Mouse (Mus musculus) cerebellum, adult 9-11 months (tissue): ENCODE data around the gene Pcbp3.

Experiments
- DNase-seq: peaks from one replicate; pipeline ENCODE4 v3.0.0; 2022

Pcbp3 gene

DNA sequence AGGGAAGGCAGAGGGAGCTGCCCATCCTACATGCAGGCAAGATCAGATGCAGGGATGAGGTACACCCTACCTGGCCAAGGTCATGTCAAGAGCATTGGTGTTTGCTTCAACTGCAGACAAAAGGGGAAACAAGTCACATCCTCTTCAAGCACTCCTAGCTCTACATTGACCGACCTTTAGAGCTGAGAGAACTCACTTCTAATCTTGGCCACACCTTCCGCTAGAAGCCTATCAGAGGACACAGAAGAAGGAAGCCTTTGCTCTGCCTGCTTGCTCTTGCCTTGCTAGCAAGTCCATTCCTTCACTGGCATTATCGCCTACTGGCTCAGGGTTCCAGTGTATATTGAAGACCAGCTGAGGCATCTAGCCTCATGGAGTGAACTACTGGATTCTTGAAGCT is 119.6 kb downstream of the Pcbp3 start:
- no peak for DNase-seq

DNA sequence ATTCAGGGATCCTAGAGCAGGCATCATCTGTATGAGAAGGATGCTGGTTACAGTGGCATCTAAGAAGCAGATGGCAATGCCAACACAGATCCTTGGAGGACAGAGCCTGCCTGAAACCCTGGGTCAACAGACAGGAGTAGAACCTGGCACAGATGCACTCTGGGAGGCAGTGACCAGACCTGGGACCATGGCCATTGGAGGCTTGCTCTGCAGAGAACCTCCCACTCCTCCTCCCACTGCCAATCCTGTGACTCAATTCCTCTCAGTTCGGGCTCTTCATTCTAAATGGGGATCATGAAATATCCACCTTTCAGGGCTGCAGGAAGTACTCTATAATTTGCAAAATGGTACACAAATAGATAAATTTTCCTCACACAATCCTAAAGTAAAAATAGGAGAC is 120.5 kb downstream of the Pcbp3 start:
- no peak for DNase-seq

DNA sequence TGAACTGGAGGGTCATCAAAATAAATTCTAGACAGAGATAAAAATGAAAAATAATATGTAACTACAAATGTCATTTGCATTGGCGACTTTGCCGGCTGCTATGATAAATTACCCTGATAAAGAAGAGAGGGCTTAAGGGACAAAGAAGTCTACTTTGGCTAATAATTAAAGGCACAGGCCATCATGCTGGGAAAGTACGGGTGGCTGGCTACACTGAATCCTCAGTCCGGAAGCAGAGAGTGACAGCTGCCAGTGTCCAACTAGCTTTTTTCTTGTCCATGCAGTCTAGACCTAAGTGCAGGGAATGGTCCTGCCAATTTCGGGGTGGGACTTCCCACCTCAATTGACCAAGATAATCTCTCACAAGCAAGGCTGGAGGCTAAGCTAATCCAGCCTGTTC is 121.1 kb downstream of the Pcbp3 start:
- DNase-seq = no peak

DNA sequence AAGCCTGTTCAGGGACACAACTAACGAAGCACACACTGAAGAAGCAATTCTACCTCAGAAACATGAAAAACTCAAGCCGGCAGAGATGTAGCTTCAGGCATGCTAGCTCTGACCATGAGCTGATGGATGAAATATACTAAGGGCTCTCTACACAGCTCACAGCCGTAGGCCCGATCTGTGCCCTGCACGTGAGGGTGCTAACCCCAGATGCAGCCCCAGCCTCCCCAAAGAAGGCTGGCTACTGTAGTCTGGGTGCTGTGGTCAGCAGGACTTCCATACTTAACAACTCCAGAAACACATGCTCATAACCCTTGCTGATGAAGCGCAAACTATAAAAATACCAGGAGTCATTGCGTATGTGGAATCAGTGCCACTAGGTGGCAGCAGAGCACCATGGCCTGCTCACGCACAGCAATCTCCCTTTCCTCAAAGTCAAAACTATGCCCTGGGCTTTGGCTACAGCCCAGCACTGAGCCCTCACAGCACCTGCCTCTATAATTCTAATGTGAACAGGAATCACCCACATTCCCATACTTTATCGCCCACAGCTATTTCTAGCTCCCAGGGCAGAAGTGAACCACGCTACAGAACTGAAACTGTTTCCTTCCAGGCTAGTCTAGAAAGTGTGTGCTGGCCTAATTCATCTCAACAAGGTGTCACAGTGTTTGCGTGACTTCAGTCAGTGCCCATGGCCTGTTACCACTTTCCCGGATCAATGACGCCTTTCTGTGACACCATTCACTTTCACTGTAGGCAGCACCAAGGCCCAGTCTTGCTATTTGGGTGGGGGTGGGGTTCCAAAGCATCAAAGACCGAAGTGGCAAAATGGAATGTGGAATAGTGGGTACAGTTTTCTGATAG is 126.0 kb downstream of the Pcbp3 start:
- peak; percentile 87 for DNase-seq

DNA sequence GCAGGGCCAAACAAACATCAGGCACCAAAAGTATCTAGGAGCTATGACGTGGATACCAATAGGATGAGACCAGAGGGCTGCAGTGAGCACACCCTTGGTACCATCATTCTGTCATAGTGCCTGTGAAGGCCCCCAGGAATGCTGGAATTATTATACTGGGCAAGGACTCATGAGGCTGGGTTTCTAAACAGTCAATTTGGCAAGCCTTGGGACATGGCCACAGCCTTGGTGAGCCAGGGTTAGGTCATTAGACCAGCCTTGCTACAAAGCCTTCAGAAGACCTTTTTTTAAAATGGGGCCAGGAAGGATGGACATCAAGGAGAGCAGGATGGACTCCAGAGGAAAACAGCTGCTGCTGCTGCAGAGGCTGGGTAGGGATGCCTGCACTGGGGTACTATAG is 128.8 kb downstream of the Pcbp3 start:
- DNase-seq = no peak

DNA sequence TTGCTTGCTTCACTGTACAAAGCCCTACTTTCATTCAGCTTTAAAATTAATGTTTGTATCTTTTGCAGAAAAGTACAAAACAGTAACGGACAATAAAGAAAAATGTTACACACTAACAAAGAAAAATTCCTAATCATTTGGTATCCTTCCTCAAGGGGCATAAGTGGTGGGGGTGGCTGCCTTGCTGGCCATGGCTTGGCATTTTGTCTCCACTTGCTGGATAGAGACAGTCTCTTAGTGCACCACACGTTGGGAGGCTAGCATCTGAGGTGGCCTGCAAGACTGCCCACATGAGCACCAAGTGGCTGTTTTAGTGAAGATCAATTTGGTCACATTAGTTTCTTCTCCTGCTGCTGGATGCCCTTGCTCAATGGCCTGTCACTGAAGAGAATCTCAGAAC is 129.8 kb downstream of the Pcbp3 start:
- no peak for DNase-seq

DNA sequence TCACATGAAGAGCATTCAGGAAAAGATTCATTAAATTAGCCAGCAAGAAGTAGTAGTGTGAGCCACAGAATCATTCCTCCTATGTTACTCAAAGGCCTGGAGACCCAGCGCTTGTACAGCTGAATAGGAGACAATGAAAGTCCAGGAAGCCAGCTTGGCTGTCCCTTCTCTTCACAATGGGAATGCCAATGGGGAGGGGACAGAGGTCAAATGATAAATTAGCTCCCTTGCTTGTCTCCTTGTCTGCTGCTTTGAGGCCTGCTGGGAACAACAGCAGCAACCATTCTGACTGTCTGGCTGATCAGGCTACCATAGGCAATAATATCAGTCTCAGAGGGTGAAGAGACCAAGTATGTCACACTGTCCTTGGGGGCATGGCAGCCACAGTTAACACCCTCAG is 130.5 kb downstream of the Pcbp3 start:
- no peak for DNase-seq

DNA sequence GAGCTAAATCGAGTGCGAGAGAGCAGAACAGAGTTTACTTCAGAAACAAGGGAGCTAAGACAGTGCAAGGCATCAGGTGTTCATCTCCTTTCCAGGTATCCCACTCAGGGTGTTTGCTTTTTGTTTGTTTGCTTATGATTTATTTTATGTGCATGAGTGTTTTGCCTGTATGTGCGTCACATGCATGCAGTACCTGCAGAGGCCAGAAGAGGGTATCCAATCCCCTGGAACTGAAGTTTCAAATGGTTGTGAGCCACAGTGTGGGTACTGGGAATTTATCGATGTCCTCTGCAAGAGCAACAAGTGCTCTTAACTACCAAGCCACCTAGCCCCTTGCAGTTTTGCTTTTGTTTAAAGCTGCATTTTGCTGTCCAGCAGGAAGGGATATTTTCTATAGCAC is 132.8 kb downstream of the Pcbp3 start:
- no peak for DNase-seq

DNA sequence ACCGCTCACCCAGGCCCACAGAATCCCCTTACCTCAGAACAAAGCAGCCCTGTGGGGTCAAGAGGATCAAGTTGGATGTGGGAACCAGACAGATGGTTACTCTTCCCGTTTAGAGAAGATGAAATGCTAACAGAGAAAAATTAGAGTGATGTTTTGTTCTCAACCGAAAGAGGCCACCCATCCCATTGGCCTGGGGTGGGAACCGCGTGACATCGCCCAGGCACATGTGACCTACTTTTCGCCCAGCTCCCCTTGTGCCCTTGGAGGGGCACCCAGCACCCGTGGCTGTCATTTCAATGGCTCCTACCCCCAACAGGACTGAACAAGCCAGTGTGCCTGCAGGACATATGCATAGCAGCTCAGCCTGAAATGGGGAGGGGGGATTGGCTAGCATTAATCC is 139.0 kb downstream of the Pcbp3 start:
- DNase-seq = no peak

DNA sequence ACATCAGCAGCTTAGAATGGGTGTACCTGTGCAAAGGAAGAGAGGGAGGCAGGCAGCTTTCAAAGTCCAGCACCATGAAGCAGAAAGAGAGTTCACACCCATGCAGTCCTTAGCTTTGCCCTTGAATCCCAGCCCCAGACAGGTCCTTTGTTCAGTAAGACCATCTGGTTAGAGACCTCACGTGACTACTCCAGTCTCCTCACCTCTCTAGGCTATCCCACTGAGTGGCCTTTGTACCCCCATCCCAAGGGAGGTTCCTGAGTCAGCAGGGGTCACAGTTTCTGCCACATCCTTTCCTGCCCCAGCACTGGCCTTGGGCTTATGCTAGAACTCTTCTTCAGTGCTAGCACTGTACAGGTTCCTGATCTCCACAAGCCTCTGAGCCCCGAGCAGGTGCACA is 142.4 kb downstream of the Pcbp3 start:
- no peak for DNase-seq

DNA sequence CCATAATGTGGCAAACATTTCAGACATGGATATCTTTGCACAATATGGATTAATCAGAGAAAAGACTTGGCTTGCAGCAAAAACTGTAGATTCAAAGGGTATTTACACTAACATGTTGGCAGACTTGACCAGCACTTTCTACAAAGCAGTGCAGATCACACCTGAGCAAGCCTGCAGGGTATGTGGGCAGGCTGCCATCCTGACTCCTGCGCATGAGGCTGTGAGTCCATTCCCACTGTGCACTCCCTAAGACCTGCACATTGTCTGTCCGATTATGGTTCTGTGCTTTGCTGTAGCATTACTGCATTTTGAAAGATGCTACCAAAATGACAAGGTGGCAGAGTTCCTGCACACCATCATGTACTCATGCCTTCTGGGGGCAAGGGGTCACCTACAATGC is 143.3 kb downstream of the Pcbp3 start:
- DNase-seq = peak; percentile 75

DNA sequence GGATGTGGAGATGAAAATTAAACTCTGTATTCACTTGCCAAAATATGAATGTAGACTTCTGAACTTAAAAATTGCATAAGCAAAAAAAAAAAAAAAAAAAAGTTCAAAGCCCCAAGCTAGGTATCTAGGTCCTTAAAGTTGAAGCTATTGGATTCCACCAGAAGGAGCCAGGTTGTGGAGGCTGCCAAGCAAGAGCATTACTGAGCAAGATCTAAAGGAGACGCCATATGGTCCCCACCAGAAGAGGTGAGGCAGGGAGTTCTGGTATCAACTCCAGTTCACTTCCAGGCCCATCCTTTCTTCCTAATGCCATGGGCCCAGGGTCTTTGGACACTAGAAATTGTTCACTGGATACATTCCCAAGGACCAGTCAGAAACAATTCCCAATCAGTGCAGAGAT is 144.8 kb downstream of the Pcbp3 start:
- no peak for DNase-seq

DNA sequence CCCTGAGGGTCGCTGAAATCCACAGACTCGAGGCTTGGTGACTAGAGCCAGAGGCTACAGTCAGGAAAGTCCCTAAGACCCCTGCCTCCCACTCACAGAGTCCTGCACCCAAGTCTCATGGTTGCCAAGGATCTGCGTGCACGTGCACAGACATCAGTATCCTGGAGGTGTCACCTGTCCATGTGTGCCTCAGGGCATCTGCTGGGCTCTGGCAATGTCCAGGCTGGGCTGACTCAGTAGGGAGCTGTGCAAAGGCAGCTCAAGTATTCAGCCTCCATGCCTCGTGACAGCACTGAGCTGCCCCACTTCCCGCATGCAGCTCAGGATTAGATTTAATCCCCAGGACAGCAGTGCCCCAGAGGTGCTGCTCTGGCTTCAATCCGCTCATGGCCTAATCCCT is 145.3 kb downstream of the Pcbp3 start:
- peak; percentile 72 for DNase-seq

DNA sequence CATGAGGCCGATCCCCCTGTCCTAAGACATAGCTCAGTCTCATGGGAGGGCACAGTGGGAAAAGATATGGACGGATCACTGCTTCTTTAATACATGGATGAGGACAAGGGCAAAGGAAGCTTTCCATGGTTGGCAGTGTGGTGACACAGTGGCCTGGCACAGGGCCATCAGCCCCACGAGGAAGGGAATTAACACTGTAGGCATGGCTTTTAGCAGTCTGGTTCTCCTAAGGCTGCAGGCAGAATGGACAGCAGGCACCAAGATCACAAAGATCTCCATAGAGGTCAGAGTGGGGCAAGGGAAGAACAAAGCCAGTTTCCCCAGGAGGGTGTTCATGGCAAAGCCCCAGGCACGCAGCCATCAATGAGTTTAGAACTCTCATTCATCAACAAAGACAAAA is 146.2 kb downstream of the Pcbp3 start:
- DNase-seq = peak; percentile 79

DNA sequence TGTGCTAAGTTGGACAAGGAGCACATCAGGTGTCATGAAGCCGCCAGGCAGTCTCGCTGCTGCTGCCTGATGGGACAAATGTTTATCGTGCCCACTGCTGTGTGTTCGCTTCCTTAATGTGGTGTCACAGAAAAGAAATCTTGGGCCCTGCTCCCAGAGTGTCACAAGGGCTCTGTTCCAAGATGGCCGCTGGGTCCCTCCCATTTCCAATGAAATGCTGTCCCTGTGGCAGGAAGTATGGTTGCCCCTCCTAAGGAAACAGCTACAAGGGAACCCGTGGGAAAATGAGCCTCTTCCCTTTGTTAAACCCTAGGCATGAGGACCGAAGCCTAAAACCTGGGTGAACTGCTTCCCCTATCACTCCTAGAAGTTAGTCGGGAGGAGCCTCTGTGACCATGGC is 146.9 kb downstream of the Pcbp3 start:
- no peak for DNase-seq

DNA sequence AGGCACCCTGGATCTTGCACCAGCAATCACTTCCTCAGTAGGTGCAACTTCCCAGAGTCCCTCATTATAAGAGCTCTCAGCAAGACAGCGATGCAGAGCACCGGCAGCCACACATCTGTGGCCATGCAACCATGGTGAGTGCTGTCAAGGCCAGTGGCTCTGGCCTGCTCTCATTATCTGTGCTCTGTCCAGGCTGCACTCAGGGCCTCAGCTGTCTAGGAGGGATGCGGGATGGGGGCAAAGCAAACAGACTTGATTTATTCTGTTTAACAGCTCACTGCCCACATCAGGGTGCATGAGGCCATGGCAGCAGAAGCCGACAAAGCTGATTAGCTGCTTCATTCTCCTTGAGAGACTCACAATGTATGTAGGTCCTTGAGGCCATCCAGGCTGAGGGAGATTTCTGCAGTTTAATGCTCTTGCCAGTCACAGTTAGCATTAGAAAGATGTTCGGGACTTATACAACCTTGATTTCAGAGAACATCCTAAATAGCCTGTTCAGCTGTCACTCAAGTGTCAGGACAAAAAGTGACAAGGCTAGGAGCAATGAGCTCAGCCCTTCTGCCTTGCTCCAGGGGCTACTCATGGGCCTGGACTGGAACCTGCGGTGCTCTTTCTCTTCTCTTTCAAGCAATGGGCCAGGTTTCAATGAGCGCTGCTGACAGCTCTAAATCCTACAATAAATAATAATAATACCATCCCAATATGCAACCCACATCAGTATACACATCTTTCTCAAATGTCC is 151.6 kb downstream of the Pcbp3 start:
- no peak for DNase-seq

DNA sequence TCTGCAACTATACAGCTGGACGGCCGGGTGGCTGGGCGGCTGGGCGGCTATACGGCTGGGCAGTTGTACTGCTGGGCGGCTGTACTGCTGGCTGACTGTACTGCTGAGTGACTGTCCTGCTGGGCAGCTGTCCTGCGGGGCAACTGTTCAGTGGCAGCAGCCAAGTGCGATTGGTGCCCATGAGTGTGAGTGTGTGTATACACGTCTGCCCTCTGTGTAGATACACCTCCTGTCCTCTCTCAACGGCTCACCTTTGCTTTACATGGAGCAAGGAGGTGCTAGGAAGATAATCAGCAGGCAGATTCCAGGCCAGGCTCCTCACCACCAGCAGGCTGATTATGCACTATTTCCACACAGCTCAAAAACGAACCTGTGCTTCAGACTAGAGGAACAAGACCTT is 152.2 kb downstream of the Pcbp3 start:
- no peak for DNase-seq

DNA sequence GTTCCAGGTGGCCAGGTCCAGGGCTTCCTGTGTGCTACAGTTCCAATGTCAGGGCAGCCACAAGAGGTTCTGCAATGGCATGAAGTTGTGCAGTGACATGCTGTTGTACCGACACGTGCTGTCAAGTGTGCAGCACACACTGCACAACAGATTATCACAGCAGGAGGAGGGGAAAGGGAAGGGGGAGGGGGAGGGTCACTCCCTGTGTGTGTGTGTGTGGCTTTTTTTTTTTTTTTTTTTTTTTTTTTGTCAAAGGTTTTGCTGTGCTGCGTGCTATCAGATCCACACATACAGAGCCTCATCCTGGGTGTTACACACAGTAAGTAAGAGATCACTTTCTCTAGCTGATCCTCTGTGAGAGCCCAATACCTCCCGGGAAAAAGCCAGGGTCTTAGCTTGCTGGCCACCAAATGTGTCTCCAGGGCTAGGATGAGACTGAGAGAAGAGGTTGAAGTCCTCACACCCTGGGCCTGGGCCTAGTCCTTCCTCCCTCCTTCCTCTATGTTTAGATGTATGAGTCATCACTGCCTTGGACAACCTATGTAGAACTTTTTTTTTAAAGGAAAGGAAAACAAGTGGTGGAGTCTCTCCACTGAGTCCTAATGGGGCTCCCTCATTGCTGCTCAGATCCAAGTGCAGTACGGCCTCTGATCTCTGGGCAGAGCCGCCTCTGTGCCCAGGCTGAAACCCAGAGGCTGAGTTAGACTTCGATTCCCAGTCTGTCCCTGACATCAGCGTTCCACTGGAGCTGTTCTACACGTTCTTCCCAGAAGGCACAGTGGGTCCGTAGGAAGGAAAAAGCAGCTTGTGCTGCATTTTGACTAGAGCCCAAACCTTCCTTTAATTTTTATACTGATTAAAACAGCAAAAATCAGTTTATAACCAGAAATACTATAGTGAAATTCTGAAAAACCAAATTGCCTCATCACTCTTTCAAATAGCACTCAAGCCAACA is 153.0 kb downstream of the Pcbp3 start:
- DNase-seq = no peak

DNA sequence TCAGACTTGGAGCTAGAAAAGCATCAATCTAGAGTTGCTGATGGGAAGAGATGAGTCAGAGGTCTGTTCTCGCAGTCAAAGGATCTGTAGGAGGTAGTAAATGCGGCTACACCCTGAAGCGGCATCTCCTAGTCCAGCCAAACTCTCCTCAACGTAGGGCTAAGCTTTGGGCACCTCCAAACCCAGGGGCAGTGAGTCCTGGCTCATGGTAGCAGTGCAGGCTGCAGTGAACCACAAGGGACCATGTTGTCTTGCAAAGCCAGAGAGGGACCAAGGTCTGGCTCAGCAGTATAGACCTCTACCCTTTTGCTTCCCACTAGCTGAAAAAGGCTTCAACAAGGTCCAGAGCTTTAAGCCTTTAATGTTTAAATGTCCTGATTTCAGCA is 159.2 kb downstream of the Pcbp3 start:
- DNase-seq = no peak

DNA sequence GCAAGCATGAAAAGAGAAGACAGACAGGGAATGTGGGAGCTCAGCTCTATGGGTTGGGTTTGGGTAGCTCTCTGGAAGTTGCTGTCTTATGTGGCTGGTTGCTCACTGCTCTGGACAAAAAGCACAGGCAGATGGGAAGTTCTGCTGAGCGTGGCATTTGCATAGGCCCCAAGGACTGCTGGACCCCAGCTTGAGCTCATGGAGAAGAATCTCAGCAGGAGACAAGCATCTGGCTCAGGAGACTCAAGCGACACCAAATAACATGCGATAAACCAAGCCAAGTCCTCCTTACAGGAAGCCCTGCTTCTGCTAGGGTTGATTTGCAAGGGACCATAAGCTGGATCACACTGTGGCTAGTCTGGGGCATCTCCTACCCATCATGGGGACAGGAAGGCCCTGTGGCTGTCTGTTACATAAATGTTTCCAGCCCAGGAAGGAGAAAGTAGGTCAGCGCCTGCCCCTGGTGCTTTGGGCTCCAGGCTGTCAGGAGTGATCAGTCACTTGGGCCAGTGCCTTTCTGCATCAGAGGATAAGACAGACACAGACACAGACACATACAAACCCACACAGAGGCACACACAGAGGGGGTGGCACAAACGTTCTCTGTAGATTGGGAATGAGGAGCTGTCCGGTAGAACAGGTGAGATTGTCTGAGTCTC is 159.7 kb downstream of the Pcbp3 start:
- DNase-seq = peak; percentile 97

DNA sequence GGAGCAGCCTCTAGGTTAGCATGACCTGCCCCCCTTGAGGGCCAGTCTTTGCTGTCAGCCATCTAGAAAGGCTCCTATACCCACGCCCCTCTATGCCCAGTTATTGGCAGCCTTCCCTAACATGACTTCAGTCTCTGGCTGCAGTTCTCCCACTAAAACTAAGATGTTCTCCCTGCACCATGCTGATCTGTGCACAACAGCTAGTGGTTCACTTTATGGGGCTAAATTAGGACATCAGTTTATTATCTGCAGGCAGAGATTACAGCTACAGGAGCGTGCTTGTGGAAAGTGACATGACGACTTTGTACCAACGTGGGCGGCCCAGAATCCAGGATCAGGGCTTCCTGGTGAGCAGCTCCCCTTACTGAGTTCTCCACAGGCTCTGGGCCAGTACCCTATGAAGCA is 160.4 kb downstream of the Pcbp3 start:
- peak; percentile 76 for DNase-seq

DNA sequence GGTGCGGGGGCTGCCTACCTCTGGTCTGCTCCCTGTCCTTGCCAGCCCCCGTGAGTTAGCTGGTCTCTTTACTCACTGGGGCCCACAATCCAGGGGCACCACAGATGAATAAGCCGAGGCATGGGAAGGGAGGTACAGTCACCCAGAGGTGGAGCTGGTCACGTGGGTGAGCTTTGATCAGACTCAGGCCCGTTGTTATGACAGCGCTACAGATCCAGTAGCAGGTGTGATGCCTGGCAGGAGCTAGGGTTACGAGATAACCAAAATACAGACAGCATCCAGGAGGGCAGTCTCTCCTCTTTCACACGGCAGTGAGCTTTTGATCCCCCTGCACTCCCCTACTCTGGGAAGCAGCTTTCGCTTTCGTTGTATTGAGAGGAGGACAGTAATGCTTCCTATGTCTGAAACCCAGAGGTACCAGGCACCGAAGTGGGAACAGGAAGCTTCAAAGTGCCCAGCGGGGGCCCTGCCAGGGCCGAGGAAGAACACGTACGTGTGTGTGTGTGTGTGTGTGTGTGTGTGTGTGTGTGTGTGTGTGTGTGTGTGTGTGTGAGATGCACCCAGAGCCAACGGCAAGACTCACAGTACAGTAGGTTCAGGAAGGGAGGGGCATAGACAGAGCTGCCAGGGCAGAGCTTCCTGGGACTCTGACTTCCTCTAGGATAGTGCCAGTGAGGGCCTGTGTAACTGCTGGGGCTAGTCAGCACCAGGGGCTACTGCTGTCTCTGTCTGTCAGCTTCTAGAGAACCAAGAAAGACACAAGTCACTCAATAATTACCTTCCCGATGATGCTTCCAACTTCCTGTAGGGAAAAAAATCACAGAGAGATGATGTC is 162.7 kb downstream of the Pcbp3 start:
- DNase-seq = no peak
